Mouse (Mus musculus) liver, embryonic 13.5 days (tissue): ENCODE measurements at regions not wholly inside any gene's neighbourhood (a gene's known extent, or its start where the extent isn't known, plus 50 kb on each side); places are given as distances from the start of the nearest gene placed in this dataset.

Experiments
- ATAC-seq: fragments of 200-750 bp; cut with Nextera tagmentation; 2 replicates; pipeline ENCODE4 v1.8.0; 2017; ENCODE audit warnings: low read depth, mild to moderate bottlenecking, moderate number of reproducible peaks, moderate library complexity
- DNase-seq: peaks from one replicate; pipeline ENCODE4 v3.0.0; 2022
- H3K27ac ChIP-seq: fragments of 300-500 bp; sonication (generic); 2 replicates; pipeline ENCODE4 v1.5.1; 2015; ENCODE audit warnings: moderate library complexity, mild to moderate bottlenecking, inconsistent platforms
- H3K27me3 ChIP-seq: fragments of 300-500 bp; sonication (generic); 2 replicates; pipeline ENCODE4 v1.6.1; 2015; ENCODE audit warnings: mild to moderate bottlenecking, inconsistent platforms
- H3K36me3 ChIP-seq: fragments of 300-500 bp; sonication (generic); 2 replicates; pipeline ENCODE4 v1.6.1; 2015; ENCODE audit warnings: mild to moderate bottlenecking, inconsistent platforms
- H3K4me1 ChIP-seq: fragments of 300-500 bp; sonication (generic); replicated peaks from 2 replicates; pipeline ENCODE4 v1.6.1; 2015; ENCODE audit warnings: inconsistent platforms
- H3K4me2 ChIP-seq: fragments of 300-500 bp; sonication (generic); 2 replicates; pipeline ENCODE4 v1.6.1; 2015; ENCODE audit warnings: inconsistent platforms, mild to moderate bottlenecking, moderate library complexity
- H3K4me3 ChIP-seq: fragments of 300-500 bp; sonication (generic); replicated peaks from 2 replicates; pipeline ENCODE4 v1.5.1; 2015; ENCODE audit warnings: mild to moderate bottlenecking, inconsistent platforms
- H3K9ac ChIP-seq: fragments of 300-500 bp; sonication (generic); 2 replicates; pipeline ENCODE4 v1.6.1; 2015; ENCODE audit warnings: mild to moderate bottlenecking, inconsistent platforms
- H3K9me3 ChIP-seq: fragments of 300-500 bp; sonication (generic); replicated peaks from 2 replicates; pipeline ENCODE4 v1.6.1; 2016; ENCODE audit warnings: inconsistent platforms
- WGBS: fragments of 180-500 bp; shearing (Covaris S2); methylation state at CpG from one replicate; pipeline ENCODE4 v1.1.7; 2015; ENCODE audit not compliant: insufficient replicate concordance; 5-methylcytosine and 5-hydroxymethylcytosine counted together

DNA sequence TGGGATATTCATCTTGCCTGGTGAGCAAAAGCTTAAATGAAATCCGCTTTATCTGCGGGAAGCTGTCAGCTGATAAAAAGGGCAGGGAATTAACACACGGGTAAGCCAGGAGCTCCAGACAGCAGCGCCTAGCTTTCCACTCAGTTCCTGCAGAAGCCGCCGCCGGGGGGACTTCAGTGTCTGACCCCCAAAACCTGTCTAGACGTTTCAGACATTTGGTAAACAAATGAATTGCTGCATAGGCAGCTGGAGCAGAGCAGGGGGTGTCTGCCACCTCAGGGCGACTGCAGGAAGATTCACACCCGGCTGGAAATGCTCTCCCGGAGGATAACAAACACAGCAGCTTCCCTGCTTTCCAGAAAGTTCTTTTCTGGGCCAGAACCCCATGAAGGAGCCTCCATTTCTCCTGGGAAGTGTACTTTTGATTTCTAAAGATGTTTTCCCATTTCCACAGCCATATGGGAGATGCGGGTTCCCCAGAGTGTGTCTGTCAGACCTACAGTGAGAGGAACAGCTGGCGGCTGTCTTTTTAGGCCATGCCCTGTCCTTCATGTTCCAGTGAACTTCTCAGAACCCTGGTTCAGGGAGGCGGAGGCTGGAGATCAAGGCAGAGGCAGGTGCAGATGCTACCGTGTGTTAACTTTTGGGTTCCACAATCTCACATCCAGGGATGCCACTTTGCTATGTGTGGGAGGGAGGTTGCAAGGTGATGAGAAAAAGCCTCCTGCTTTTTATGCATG, 58.7 kb upstream of the Pmepa1 start:
- Histone ChIP-seq H3K4me3 (no peak overlapping the region), H3K4me1 (peaks cover 5% of the 10 kb centered on the region; the same call in 1 of the 2 replicates), H3K9ac (no peak overlapping the region), H3K9me3 (no peaks in the 10 kb centered on the region), H3K27me3 (0 out of 2 replicates have a peak, but pooled peaks cover 13% of the 10 kb centered on the region), H3K36me3 (no peaks in the 10 kb centered on the region), H3K4me2 (no peak overlapping the region), H3K27ac (no peak overlapping the region)
- WGBS: 34% methylated on average over 15 of the region's 15 CpGs
- no peak for DNase-seq
- ATAC-seq: no peak

GRCm38 (mm10) chr2:173335859-173336258, 59.5 kb upstream of the Pmepa1 start:
- H3K4me3 ChIP-seq: no peak overlapping the region
- H3K27ac ChIP-seq: no peak overlapping the region; the same call in 1 of the 2 replicates
- no peak for ATAC-seq
- no peak for DNase-seq
- no peaks in the 10 kb centered on the region for H3K9me3 ChIP-seq
- 13% methylated on average over 10 of the region's 10 CpGs for WGBS
- peaks cover 5% of the 10 kb centered on the region; the same call in 1 of the 2 replicates for H3K4me1 ChIP-seq
- H3K36me3 ChIP-seq: no peaks in the 10 kb centered on the region
- no peak overlapping the region for H3K4me2 ChIP-seq
- no peak overlapping the region for H3K9ac ChIP-seq
- H3K27me3 ChIP-seq: 0 out of 2 replicates have a peak, but pooled peaks cover 19% of the 10 kb centered on the region

DNA sequence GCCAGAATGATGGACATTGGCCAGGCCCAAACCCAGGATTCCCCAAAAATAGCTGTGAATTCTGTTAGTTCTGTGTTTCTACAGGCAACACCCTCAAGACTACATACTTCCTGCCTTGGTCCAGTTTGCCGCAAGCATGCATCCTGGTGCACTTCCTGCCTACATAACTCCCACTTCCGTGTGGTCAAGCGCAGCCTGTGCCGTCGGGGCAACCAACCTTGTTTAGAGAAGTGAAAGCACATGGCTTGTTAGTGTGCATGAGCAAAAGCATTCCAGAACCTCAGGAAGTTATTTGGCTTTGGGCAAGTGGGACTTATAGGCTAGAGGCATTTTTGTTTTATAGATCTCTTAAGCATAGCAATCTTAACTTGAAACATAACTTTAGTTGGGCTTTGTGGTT, 61.3 kb upstream of the Pmepa1 start:
- no peak for ATAC-seq
- Histone ChIP-seq H3K27me3 (0 out of 2 replicates have a peak, but pooled peaks cover 19% of the 10 kb centered on the region), H3K27ac (no peak overlapping the region), H3K4me1 (peaks cover 5% of the 10 kb centered on the region; the same call in 1 of the 2 replicates), H3K4me3 (no peak overlapping the region), H3K36me3 (no peaks in the 10 kb centered on the region), H3K9ac (no peak overlapping the region), H3K9me3 (no peaks in the 10 kb centered on the region), H3K4me2 (no peak overlapping the region)
- 23% methylated on average over 5 of the region's 5 CpGs for WGBS
- DNase-seq: no peak

DNA sequence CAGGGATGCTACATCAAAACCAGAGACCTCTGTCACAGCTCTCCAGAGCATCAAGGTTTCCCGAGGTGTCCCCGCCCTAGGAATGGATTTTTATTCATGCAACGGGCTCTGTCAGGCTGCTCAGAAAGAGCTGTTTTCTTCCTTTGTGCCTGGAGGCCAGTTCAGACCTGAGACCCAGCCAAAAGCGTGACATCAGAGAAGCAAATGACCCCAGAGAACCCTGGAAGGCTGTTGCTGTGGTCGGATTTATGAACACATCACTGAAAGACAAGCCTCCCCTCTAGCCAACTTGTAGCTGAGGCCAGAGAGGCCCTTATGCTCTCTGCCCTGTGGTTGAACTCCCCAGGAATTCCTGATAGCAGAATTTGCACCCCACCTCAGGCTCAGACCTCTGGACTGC, 62.3 kb upstream of the Pmepa1 start:
- H3K4me3 ChIP-seq: no peak overlapping the region
- 0 out of 2 replicates have a peak, but pooled peaks cover 19% of the 10 kb centered on the region for H3K27me3 ChIP-seq
- no peak for DNase-seq
- H3K9me3 ChIP-seq: no peaks in the 10 kb centered on the region
- no peak overlapping the region for H3K27ac ChIP-seq
- no peak overlapping the region for H3K4me2 ChIP-seq
- WGBS: 60% methylated on average over 5 of the region's 5 CpGs
- no peak for ATAC-seq
- H3K4me1 ChIP-seq: peaks cover 5% of the 10 kb centered on the region; the same call in 1 of the 2 replicates
- H3K9ac ChIP-seq: no peak overlapping the region
- no peaks in the 10 kb centered on the region for H3K36me3 ChIP-seq

DNA sequence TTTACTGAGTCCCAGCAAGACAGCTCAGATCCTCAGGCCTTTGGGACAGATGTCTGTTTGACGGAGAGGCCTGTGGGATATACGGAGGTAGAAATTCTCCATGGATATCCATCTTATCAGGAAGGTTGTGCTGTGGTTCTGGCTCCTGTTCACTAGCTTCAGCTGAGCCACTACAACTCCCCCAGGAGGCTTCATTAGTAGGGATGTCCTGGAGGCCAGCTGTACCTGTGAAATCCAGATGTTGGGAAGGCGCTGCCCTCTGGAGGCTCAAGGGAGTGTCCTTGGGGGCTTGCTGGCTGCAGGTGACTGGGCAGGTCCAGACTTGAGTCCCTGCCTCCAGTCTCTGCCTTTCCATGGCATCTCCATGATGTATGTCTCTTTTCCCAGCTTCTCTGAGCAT, 62.9 kb upstream of the Pmepa1 start:
- Histone ChIP-seq H3K27ac (no peak overlapping the region), H3K9me3 (peaks cover 2% of the 10 kb centered on the region; the same call in 1 of the 2 replicates), H3K4me1 (peaks cover 5% of the 10 kb centered on the region; the same call in 1 of the 2 replicates), H3K4me3 (no peak overlapping the region), H3K9ac (no peak overlapping the region), H3K36me3 (no peaks in the 10 kb centered on the region), H3K4me2 (no peak overlapping the region), H3K27me3 (0 out of 2 replicates have a peak, but pooled peaks cover 16% of the 10 kb centered on the region)
- ATAC-seq (no peak), DNase-seq (no peak)
- 76% methylated on average over 3 of the region's 3 CpGs for WGBS

DNA sequence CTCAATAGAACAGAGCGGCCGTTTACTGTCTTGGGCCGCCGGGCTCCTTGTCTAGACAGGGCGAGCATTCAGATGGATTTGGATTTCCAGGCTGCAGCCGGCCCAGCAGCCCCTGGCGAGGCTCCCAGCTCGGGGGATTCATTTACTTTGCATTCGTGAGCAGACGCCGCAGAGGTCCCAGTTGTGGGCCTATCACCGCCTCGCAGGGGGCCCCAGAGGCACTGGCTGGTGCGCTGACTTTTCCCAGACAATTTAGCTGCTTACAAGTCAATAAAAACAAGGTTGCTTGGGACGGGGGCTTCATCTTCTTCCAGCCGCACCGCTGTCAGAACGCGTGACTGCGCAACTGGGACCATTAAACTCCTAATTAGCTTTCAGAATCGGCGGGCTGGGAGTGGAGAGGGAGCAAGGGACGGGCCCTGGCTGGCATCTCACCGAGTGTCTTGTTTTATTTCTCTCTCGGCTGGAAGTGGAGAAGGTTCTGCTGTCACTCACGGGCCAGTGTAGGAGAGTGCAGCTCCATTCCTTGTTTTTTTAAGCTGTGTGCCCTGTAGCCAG, 63.8 kb upstream of the Pmepa1 start:
- no peak overlapping the region for H3K4me3 ChIP-seq
- no peak overlapping the region for H3K27ac ChIP-seq
- H3K27me3 ChIP-seq: 0 out of 2 replicates have a peak, but pooled peaks cover 16% of the 10 kb centered on the region
- 26% methylated on average over 26 of the region's 26 CpGs for WGBS
- DNase-seq (no peak), ATAC-seq (no peak)
- no peaks in the 10 kb centered on the region for H3K36me3 ChIP-seq
- 0 out of 2 replicates have a peak overlapping the region, but pooled peaks have one; percentile 3 for H3K4me2 ChIP-seq
- peaks cover 3% of the 10 kb centered on the region; the same call in 1 of the 2 replicates for H3K9me3 ChIP-seq
- peaks cover 5% of the 10 kb centered on the region; the same call in 1 of the 2 replicates for H3K4me1 ChIP-seq
- no peak overlapping the region for H3K9ac ChIP-seq

DNA sequence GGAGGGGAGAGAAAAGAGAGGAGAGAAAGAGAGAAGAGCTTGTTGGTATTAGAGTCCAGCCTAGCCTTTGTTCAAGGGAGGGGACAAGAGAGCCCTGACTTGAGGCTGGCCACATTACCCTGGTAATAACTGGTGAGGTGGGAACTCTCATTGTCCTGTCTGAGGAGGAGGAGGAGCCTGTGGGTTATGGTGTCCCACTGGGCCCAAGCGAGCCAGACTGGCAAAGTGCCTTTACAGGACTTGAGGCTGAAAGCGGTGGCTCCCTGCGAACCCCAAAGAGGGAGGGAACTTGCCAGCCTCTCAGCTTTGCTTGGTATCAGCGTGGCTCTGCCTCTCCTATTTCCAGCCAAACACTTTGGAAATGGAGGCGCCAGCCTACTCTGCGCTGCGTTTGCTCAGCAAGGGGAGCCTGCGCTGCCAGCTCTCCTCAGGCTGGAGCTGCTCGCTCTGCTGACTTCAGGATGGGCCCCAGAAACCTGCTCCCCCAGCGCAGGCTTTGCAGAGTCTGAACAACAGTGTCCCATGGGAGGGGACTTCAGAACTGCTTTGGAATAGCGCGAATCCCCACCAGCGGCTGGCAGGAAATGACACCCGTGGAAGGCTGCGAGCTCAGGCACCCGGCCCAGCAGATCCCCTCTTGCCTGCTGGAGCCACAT, 66.4 kb upstream of the Pmepa1 start:
- H3K27me3 ChIP-seq: 0 out of 2 replicates have a peak, but pooled peaks cover 16% of the 10 kb centered on the region
- DNase-seq: no peak
- 61% methylated on average over 16 of the region's 16 CpGs for WGBS

GRCm38 (mm10) chr2:173343665-173344064, 67.3 kb upstream of the Pmepa1 start:
- 0 out of 2 replicates have a peak, but pooled peaks cover 16% of the 10 kb centered on the region for H3K27me3 ChIP-seq
- ATAC-seq: no peak
- H3K27ac ChIP-seq: no peak overlapping the region
- DNase-seq: no peak
- H3K4me2 ChIP-seq: no peak overlapping the region
- H3K9ac ChIP-seq: no peak overlapping the region
- H3K4me3 ChIP-seq: no peak overlapping the region
- peaks cover 3% of the 10 kb centered on the region; the same call in 1 of the 2 replicates for H3K9me3 ChIP-seq
- 71% methylated on average over 2 of the region's 2 CpGs for WGBS
- H3K36me3 ChIP-seq: no peaks in the 10 kb centered on the region
- no peaks in the 10 kb centered on the region; the same call in 1 of the 2 replicates for H3K4me1 ChIP-seq

More for the DNA sequence above, 66.4 kb upstream of the Pmepa1 start:
- H3K4me1 ChIP-seq: no peaks in the 10 kb centered on the region; the same call in 1 of the 2 replicates
- H3K4me2 ChIP-seq: no peak overlapping the region
- peaks cover 3% of the 10 kb centered on the region; the same call in 1 of the 2 replicates for H3K9me3 ChIP-seq
- H3K4me3 ChIP-seq: no peak overlapping the region
- no peak overlapping the region for H3K9ac ChIP-seq
- H3K36me3 ChIP-seq: no peaks in the 10 kb centered on the region
- ATAC-seq: no peak
- H3K27ac ChIP-seq: no peak overlapping the region

- H3K36me3 ChIP-seq: no peaks in the 10 kb centered on the region
- H3K9me3 ChIP-seq: peaks cover 3% of the 10 kb centered on the region; the same call in 1 of the 2 replicates
- ATAC-seq: no peak
Observed at GRCm38 (mm10) chr2:173344221-173344620, 67.9 kb upstream of the Pmepa1 start.

DNA sequence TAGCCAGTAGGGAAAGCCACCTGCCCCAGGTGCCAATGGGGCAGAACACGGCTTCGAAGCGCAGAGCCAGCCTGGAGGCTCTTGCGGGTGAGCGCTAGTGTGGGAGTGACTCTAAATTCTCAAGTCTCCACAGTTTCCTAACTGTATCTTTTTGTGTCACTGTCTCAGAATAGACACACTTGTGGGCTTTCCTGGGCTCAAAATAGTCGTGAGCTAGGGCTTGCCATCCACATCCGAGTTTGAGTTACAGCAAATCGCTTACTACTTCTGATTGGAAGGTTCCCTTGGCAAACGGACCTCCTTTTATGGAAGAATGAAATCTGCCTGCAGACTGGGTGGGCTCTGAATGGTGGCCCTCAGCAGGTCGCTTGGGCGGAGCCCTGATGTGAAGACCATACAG, 71.0 kb upstream of the Pmepa1 start:
- Histone ChIP-seq H3K4me3 (no peak overlapping the region), H3K4me1 (peaks cover 11% of the 10 kb centered on the region; the same call in 1 of the 2 replicates), H3K27ac (no peak overlapping the region), H3K4me2 (no peak overlapping the region), H3K9ac (no peak overlapping the region), H3K27me3 (no peaks in the 10 kb centered on the region), H3K36me3 (no peaks in the 10 kb centered on the region), H3K9me3 (peaks cover 3% of the 10 kb centered on the region; the same call in 1 of the 2 replicates)
- DNase-seq (no peak), ATAC-seq (no peak)
- 54% methylated on average over 11 of the region's 11 CpGs for WGBS

More at GRCm38 (mm10) chr2:173344221-173344620, 67.9 kb upstream of the Pmepa1 start:
- Histone ChIP-seq H3K9ac (no peak overlapping the region), H3K4me3 (no peak overlapping the region), H3K4me2 (no peak overlapping the region), H3K4me1 (no peaks in the 10 kb centered on the region; the same call in 1 of the 2 replicates), H3K27me3 (0 out of 2 replicates have a peak, but pooled peaks cover 12% of the 10 kb centered on the region), H3K27ac (no peak overlapping the region)
- 75% methylated on average over 5 of the region's 5 CpGs for WGBS
- DNase-seq: no peak

GRCm38 (mm10) chr2:173348757-173349156, 72.4 kb upstream of the Pmepa1 start:
- H3K9ac ChIP-seq: no peak overlapping the region
- H3K4me3 ChIP-seq: no peak overlapping the region
- H3K36me3 ChIP-seq: no peaks in the 10 kb centered on the region
- H3K27me3 ChIP-seq: no peaks in the 10 kb centered on the region
- H3K27ac ChIP-seq: no peak overlapping the region
- ATAC-seq (no peak), DNase-seq (no peak)
- WGBS: 65% methylated on average over 3 of the region's 3 CpGs
- H3K4me2 ChIP-seq: no peak overlapping the region
- H3K9me3 ChIP-seq: peaks cover 3% of the 10 kb centered on the region; the same call in 1 of the 2 replicates
- peaks cover 11% of the 10 kb centered on the region; the same call in 1 of the 2 replicates for H3K4me1 ChIP-seq
